Mouse (Mus musculus) adipocyte (in vitro differentiated cells): Measurements from ENCODE around the gene Emilin3.

Experiments used
- DNase-seq: peaks from one replicate; pipeline ENCODE4 v3.0.0-alpha.2; 2016; ENCODE audit warnings: low spot score

Emilin3 gene

DNA sequence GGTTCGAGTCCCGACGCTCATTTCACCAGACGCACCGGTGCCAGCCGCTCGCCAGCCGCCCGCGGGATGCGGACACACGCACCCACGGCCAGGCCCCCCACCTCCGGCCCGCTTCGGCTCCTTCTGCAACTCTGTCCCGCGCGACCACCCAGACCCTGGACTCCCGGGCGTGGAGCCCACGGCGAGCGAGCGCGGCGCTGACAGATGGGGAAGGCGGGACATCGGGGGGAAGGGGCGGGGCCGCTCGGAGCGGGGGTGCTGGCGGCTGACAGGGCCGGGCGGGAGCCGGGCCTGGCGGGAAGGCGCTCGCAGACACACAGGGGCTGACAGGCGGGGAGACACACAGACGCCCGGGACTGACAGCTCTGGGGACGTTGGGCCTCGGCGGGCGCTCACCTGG lies 39.7 kb downstream of the Emilin3 start:
- peak; percentile 55 for DNase-seq

DNA sequence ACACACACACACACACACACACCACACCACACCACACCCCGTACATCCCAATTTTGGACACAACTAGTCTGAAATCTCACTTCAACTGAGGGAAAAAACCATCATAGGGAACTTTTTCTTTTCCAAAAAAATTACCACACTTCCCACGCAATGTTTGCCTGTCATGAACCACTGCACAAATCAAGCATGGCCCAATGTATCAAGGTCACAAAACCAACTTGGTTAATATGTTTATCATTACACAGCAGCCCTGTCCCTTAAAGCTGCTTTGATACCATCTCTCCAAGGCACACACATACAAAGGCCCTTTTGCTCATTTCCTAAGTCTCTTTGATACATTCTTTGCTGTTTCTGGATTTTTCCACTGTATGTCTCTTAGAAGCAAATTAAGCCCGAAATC lies 40.8 kb downstream of the Emilin3 start:
- DNase-seq = no peak

DNA sequence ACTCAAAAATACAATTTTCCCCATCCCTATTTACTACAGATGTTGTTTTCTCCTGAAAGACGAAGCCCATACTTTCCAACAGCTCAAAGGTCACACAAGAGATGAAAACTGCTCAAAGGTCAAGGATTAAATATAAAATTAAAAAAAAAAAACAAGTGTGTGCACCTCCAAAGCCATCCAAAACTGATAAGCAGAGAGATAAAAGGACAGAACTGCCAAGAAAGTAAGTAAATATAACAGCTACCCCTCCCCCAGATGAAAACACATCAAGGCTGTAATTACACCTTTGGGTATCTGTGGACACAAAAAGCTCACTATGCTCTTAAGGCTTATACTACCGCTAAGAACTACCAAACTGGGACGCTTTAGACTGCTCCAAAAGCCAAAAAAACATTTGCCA lies 42.7 kb downstream of the Emilin3 start:
- no peak for DNase-seq

DNA sequence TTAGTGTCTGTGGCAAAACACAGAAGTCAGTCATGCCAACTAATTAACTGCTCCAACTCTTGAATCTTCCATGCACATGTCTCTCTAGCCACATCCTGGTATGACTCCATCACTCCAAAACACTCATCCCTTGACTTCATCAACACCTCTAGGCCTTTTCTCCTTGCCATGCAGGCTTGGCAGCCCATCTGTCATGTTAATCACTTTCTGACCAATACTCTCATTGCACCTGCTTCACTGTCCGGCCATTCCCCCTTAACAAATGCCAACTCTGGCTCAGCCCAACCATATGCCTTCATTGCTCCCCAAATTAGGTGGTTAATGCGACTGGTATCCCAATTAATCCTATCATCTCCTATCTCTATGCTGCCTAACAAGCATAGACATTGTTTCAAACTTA lies 46.9 kb downstream of the Emilin3 start:
- no peak for DNase-seq

DNA sequence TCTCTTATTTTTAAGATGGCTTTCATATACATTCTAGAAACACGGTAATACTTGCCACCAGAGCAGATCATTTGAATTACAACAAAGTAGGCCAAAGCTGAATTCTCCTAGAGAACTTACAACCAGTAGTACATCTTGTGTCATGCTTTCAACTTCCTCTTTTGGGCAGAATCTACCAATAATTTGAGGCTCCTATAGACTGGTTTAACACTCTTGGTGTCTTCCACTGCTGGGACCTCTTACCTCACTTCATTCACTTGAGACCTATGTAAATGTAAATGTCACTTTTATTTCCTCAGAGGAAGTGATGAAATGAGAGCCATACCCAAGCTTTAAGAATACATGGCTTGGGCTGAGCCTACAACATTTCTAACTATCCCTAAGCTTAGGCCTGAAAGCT lies 48.0 kb downstream of the Emilin3 start:
- DNase-seq = no peak

DNA sequence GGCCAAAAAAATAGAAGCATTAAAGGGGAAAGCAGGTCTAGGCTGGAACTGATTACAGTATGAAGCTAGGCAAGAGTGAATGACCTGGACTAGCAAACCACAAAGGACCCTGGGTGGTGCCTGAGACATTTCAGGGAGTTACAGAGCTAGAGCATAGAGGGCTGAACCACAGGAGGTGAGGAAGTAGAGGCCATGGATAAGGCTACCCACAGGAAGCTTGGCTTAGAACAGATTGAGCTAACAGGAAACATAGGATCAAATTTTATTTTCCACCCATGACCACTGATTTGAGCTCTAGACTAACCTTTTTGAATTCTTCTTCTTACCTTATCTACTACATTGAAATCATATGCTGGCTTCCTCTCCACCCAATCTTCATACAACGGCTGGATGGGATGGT lies 51.8 kb downstream of the Emilin3 start:
- no peak for DNase-seq
